Mouse (Mus musculus) cerebellum, adult 9-10 months (tissue): ENCODE results near the gene Pde1c.

Experiments
- DNase-seq: peaks from one replicate; pipeline ENCODE4 v3.0.0; 2022

Pde1c gene

GRCm38 (mm10) chr6:56322799-56323198 lies 246.1 kb downstream of the Pde1c start:
- no peak for DNase-seq

- DNase-seq, result no peak
These were observed 258.6 kb downstream of the Pde1c start for GRCm38 (mm10) chr6:56310318-56310717.

GRCm38 (mm10) chr6:56306066-56306465 lies 262.8 kb downstream of the Pde1c start:
- DNase-seq, result no peak

- no peak for DNase-seq
These were observed 276.7 kb downstream of the Pde1c start for GRCm38 (mm10) chr6:56292176-56292575.

GRCm38 (mm10) chr6:56289307-56289706 lies 279.6 kb downstream of the Pde1c start:
- peak; percentile 50 for DNase-seq

- no peak for DNase-seq
These were observed 284.1 kb downstream of the Pde1c start for GRCm38 (mm10) chr6:56284821-56285220.

- no peak for DNase-seq
These were observed 293.4 kb downstream of the Pde1c start for GRCm38 (mm10) chr6:56275461-56275860.

- DNase-seq, result no peak
These were observed 297.2 kb downstream of the Pde1c start for GRCm38 (mm10) chr6:56271741-56272140.

- no peak for DNase-seq
These were observed 304.4 kb downstream of the Pde1c start for GRCm38 (mm10) chr6:56264509-56264908.

- no peak for DNase-seq
These were observed 308.8 kb downstream of the Pde1c start for GRCm38 (mm10) chr6:56260118-56260517.

GRCm38 (mm10) chr6:56257555-56258297 lies 311.2 kb downstream of the Pde1c start:
- no peak for DNase-seq

GRCm38 (mm10) chr6:56250091-56250490 lies 318.8 kb downstream of the Pde1c start:
- DNase-seq, result peak; percentile 78

GRCm38 (mm10) chr6:56191426-56192140 lies 377.3 kb downstream of the Pde1c start:
- peak; percentile 71 for DNase-seq

- DNase-seq, result no peak
These were observed 392.4 kb downstream of the Pde1c start for GRCm38 (mm10) chr6:56176485-56176884.

GRCm38 (mm10) chr6:56172172-56172571 lies 396.7 kb downstream of the Pde1c start:
- no peak for DNase-seq

- DNase-seq, result peak; percentile 69
These were observed 400.2 kb downstream of the Pde1c start for GRCm38 (mm10) chr6:56168736-56169135.

- DNase-seq, result no peak
These were observed 410.7 kb downstream of the Pde1c start for GRCm38 (mm10) chr6:56158217-56158616.

GRCm38 (mm10) chr6:56156836-56157235 lies 412.1 kb downstream of the Pde1c start:
- peak; percentile 78 for DNase-seq

GRCm38 (mm10) chr6:56130493-56131159 lies 438.3 kb downstream of the Pde1c start:
- peak; percentile 79 for DNase-seq

GRCm38 (mm10) chr6:56099520-56100101 lies 469.3 kb downstream of the Pde1c start:
- DNase-seq, result no peak

- DNase-seq, result no peak
These were observed 470.5 kb downstream of the Pde1c start for GRCm38 (mm10) chr6:56098427-56098826.

- peak; percentile 78 for DNase-seq
These were observed 492.5 kb downstream of the Pde1c start for GRCm38 (mm10) chr6:56076378-56076805.

- no peak for DNase-seq
These were observed 500.4 kb downstream of the Pde1c start for GRCm38 (mm10) chr6:56068516-56068915.
